Mouse (Mus musculus) adrenal gland, postnatal 4 days (tissue): ENCODE data around the gene Inava. TPM values are rescaled to one million over a fixed set of nuclear protein-coding genes. Genes with fewer than 3 reads are reported as not detected.

Experiments used
- DNase-seq, 2 experiments: peaks; one replicate each; pipeline ENCODE4 v3.0.0; 2021 to 2022; ENCODE audit warnings: low spot score in 2 of 2, mixed read lengths in 2 of 2
- long read RNA-seq, 2 experiments: library from polyadenylated mRNA; stranded (forward); transcript quantifications; one replicate each; pipeline ENCODE4 v2.0.0; 2021
- total RNA-seq, 2 experiments: library from RNA; stranded (reverse); gene quantifications; 2 replicates each; pipeline ENCODE4 v1.2.3; 2021

Gene Inava
- total RNA-seq: 1 to 10 TPM in 1 of 2 experiments, under 1 TPM in 1; 0.62 to 4.1 TPM
- long read RNA-seq, experiment 1: 0 reads
- long read RNA-seq, experiment 2, partial matches to known transcripts: 2 of 4 reads
- long read RNA-seq, experiment 2, other reads (novel, unspliced or antisense): 2 of 4 reads

DNA sequence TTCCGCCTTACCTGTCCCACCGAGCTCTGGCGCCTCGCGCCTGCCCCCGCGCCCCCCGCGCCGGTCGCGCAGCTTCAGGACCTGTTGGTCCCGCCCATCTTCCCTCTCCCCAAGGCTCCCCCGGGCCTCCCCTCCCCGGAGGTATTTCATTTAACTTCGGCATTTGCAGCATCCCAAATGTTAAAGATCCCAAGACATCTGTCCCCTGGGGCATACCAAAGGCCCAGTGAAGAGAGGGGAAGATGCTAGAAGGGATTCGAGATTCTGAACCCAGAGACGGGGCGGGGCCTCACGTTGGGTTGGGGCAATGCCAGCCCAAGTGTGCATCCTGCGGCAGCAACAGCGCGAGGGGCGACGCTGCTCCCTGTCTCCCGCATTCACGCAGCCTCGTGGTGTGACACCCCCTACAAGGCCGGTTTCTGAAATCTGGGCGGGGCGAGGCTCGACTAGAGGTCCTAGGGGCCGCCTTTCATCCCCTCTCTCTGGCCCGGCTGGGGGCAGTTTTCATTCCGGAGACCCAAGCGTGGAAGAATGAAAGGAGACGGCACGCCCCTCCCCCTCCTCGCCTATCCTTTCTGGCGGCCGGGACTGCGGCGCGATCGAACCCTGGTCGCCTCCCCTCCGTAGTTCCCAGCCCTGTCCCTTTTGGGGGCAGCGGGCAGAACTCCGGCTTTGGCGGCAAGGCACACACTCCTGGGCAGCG lies at the start of gene Inava:
Gene Inava, minus strand, starts transcription at position 373 of the 703 bp plus-strand sequence.
- DNase-seq: no peak

DNA sequence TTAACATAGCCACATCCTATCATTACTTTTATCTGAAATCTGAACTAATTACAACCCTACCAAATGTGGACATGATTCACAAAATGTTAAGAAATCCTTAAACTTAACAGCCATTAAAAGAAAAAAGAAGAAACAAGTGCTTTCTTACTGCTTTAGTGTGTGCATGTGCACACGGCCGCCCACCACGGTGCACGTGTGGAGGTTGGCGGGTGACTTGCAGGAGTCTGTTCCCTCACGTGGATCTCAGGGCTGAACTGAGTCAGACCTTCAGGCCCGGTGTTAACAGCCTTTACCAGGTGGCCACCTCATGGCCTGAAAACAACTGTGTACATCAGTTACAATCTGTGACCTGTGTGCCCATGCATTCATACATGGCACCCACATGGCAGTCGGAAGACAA lies 43.3 kb upstream of the Inava start:
- no peak for DNase-seq

DNA sequence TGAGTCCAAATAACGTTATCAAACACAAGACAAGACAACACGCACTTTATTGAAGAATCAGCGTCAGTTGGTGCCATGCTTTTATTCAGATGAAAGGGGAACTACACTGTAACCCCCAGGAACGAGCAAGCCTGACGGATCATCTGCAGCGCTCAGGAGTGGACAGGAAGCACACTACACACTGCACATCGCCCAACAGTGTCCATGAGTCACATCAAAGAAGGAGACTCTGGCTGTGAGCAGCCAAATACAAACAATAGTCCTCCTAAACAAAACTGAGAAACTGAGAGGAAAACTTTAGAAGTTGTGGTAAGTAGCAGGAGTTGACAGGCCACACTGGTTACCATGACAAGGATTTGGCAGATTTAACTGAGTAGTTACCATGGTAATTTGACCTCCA lies 34.2 kb upstream of the Inava start:
- DNase-seq: no peak

DNA sequence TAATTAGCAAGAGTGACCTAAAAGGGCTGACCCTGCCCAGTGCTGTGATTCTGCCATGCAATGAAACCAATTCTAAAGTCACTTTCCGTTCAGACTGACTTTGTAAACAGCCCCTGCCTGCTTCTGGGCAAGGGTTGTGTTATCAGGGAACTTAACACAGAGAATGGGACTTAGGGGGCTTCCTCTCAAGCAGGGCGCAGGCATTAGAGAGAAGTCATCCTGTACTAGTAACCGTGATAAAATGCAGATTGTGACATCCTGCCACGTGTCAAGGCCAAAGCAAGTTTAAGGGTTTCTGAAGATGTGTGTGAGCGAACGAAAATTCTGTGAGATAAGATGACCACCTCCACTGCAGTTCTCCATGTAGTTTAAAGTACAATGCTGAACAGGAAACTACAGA lies 32.1 kb upstream of the Inava start:
- DNase-seq: no peak

DNA sequence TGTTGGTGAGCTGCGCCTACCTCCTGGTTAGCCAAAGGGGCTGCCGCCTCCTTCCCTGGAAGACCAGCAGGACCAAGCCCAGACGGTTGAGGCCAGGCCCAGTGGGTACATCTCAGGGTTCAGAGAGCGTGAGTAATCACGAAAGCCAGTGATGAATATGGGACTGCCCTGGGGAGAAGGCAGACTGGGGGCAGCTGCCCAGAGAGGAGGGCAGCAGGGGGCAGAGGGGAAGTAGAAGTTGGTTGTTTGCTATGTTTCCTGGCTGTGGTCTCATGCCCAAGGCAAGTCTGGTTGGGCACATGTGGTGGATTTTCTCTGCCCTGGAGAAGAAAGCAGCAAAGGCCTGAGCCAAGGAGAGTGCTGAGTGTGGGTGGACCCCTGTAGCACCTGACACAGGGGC lies 29.3 kb upstream of the Inava start:
- DNase-seq: no peak

DNA sequence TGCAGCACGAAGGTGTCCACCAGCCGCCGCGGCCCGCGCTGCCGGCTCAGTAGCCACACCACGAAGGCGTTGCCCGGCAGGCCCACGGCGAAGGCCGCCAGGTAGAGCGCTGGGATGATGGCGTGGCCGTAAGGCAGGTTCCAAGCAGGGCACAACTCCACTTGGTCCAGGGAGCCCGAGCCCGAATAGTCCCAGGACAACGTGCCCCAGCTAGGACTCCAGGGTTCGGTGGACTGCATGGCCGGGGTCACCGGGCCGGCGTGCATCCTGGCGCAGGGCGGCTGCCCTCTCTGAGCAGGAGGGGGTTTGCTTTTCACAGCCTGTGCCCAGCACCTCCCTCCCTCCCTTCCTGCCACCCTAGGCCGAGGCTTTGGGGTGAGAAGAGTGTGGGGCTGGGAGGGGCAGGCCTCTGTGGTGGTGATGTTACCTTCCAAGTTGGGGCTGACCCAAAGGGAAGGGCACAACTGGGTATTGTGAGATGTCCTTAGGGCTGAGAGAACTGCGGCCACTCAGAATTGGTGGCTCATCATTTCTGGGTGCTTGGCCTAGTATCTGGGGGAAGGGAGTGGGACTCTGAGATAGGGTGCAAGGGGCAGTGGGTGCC lies 26.7 kb upstream of the Inava start, which contains the start of gene Gpr25:
Gene Gpr25, minus strand, starts transcription at position 239 of the 604 bp plus-strand sequence.
- no peak for DNase-seq

DNA sequence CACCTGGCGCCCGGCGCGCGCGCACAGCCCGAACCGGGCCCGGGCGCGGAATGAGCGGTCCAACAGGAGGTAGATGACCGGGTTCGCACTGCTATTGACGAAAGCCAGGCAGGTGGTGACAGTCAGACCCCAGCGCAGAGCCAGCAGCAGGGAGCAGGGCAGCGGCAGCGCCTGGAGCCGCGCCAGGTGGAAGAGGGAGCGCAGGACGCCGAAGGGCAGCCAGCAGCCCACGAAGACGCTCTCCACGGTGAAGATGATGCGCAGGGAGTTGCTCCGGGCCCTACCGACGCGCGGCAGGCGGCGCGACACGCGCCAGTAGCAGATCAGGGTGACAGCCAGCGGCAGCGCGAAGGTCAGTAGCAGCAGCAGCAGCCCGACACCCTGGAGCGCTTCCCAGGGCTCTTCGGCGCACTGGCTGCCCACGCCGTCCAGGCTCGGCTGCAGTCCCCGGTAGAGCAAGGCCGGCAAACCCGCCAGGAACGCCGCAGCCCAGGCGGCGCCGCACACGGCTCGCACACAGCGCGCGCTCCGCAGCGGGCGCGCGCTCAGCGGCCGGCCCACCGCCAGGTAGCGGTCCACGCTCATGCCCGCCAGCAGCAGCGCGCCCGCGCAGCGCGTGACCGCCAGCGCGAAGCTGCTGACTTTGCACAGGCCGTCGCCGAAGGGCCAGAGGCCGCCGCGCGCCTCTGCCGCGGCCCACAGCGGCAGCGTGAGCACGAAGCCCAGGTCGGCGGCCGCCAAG lies 26.0 kb upstream of the Inava start:
- peak in 1 of 2 experiments; percentile 13 for DNase-seq

DNA sequence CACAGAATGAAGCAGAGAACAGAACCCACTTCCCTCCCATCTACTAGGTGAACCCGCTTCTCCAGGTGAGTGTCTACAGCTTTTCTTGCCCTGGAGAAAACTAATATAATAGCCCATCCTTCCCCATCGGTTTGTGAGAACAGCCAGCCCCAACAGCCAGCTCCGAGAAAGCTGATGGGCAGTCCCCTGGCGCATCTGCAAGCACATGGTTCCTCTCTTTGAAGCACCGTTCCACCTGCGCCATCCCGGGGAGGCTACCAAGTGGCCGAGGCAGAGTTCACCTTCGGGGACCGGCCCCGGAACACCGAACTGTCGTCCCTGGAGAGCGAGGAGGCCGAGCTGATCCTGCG lies 25.5 kb upstream of the Inava start:
- no peak for DNase-seq

DNA sequence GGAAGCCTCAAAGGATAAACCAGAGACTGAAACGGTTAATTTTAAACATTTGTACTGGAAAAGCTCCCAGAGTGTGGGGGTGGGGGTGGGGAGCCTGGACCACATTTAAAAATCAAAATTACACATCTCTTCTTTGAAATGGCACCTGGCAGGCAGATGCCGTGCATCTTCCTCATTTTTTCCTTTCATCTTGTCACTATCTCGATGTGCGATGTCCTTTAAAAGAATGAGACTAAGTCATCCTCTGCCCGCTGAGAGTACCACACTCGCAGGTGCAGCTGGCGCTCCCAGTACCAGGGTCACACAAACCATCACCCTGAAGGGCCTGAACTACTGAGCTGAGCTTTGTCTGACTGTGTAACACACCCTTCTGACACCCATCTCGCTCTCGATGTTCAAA lies 24.4 kb upstream of the Inava start:
- no peak for DNase-seq

DNA sequence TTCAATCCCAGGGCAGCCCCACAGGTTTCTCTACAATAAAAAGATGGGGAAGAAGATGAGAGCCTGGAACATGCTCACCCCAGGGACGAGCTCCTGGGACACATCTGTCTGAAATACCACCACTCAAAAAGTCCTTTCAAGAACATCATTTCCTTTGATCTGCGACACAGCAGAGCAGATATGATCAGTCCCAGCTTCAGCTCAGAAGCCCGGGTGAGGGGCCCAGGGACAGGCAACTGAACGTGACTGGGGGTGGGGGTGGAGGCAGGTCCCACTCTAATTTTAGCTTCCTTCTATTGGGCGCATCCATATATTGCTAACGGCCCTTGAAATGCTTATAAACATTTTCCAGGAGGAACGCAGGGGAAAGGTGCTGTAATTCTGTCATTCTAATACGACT lies 21.6 kb upstream of the Inava start:
- no peak for DNase-seq

DNA sequence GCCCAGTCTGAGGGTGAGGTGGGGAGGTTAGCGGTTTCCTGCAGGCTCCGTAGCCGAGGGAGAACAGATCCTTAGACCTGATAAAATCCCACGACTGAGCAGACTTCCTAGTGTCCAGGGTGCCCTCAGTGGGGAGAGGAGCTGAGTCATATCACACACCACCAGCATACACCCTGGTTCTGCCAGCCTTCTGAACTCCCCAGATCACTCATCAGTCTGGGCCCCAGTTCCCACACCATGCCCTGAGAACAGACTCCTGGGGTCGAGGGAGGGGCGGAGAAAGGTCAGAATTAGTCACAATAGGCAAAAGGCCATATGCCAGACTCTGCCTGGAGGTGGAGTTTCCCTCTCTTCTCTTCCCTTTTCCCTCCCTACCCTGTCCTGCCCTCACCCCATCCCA lies 21.1 kb upstream of the Inava start:
- DNase-seq: no peak

DNA sequence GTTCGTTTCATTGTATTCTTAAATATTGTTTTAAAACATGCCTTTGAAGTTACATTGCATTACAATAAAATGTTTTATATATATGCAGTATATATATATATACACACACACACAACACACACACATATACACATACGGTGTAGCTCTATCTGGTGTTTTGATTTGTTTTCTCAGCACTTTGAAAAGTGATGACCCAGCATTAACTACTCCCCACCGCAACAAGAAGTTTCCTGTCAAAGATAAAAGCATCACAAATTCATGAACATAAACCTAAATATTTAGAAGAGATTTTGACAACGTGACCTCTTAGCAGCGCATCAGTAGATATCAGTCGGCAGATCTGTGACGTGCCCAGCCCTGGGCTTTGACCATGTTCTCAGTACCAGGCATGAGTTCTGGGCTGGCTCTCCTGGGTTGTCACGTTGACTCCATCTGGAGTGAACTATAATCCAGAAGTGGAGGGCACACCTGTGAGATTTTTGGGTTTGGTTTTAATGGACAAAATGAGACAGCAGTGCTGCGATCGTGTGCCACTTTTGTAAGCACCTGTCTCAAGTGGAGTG lies 20.5 kb upstream of the Inava start:
- DNase-seq: no peak

DNA sequence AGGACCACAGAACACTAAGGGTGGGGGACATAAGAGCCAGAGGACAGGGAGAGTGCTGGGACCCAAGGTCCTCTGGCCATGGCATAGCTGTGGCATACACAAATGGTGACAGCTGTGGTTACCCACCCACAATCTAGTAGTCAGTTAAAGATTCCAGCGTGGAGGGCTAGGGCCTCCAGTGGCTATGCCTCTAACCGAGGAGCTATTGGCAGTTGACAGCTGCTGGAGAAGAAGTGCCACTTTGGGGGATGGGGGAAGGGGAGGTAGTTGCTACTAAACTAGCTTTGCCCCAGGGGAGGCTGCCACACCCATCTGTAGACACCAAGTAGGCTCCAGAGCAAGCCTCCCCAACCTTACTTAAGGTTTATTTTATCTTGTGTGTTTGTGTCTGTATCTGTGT lies 19.4 kb upstream of the Inava start:
- no peak for DNase-seq

DNA sequence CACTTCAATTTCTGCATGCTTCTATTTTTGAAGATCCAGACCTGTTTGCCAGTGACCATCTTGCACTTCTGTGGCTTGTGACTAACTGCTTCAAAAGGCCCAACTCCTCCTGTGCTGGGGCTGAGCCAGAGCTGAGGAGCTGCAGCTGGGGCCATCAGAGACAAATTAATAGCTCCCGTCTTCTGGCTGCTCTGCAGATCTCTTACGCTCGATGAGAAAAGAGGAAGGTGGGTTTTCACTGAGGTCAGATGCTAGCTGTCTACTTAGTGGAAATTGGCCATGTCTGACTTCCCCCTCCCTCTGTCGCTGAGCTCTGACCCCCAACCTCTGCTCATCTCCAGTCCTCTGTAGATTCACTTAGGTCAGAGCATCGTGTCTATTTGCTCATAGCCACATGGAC lies 15.6 kb upstream of the Inava start:
- no peak for DNase-seq

DNA sequence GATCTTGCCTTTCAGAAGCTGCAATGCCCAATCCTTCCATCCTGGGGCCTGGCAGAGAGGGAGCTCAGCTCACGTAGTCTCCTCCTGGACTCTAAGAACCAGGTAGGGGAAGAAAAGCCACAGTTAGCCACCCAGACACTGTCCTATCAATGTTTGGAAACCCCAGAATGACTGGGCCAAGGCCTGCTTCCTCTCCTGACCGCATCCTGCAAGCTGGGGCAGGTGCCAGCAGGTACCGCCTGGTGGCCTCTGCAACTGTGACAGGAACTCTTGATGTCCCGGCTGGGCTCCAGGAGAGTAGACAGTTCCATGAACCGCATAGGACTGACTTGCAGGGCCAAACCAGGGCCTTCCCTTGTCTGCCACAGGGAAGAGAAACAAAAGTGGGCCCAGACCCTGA lies 13.3 kb upstream of the Inava start:
- no peak for DNase-seq

DNA sequence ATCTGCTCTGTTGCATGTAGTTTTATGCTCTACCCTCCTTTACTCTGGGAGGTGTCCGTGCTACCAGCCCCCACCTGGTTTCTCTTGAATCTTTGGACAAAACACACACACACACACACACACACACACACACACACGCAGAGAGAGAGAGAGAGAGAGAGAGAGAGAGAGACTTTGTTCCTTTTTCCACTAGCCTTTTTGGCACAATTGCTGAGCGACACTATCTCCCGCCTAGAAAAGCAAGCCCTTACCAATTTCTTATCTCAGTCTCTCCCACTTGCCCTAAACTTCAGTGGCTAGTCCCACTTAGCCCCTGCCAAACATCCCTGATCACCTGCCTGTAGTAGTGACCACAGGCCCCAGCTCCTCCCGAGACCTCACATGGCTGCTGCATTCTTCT lies 10.4 kb upstream of the Inava start:
- DNase-seq: no peak

DNA sequence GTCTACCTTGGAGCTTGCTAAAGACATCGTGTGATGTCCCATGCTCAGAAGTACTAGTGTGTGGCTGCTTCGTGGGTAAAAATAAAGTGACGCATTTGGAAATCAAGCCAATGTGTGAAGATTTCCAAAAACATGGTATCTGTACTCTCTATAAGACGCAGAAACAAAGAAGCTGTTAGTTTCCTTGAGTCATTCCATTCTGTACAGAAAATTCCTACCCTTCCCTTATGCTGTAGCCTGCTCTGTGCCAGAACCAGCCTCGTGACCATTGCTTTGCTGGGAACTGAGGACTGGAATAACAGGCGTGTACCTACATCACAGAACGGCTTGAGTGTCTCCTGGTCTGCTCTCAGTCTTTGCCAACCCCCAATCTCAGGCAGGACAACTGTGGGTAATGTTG lies 7.7 kb upstream of the Inava start:
- DNase-seq: no peak

DNA sequence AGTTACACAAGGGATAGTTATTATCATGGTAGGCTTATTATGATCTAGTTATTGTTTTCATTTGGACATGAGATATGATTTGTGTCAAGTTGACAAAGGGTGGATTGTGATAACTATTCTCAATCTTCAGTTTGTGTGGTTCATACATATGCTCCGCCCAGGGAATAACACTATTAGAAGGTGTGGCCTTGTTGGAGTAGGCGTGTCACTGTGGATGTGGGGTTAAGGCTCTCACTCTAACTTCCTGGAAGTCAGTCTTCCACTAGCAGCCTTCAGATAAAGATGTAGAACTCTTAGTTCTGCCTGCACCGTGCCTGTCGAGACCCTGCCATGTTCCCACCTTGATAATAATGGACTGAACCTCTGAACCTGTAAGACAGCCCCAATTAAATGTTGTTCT lies 4.4 kb upstream of the Inava start:
- DNase-seq: no peak

DNA sequence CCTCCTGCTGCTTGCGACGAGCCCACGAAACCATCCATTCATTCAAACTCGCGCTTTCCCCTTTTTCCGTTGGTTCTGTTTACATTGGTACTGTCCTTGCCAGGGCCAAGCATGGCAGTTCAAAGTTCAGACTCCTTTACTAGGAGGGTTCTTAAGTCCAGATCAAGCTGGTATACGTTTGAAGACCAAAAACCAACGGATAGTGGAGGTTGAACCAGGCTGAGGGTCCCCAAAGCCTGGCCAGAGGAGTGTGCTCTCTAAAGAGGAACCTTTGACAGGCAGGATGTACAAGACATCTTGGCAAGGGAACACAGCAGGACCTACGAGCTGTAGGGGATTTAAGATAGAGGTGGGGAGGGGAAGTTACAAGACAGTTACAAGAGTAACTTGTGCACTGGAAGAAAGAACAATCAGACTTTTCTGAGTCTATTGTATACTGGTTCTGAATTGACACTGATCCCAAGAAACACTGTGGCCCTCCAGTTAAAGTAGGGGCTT lies 580 bp upstream of the Inava start:
- no peak for DNase-seq

DNA sequence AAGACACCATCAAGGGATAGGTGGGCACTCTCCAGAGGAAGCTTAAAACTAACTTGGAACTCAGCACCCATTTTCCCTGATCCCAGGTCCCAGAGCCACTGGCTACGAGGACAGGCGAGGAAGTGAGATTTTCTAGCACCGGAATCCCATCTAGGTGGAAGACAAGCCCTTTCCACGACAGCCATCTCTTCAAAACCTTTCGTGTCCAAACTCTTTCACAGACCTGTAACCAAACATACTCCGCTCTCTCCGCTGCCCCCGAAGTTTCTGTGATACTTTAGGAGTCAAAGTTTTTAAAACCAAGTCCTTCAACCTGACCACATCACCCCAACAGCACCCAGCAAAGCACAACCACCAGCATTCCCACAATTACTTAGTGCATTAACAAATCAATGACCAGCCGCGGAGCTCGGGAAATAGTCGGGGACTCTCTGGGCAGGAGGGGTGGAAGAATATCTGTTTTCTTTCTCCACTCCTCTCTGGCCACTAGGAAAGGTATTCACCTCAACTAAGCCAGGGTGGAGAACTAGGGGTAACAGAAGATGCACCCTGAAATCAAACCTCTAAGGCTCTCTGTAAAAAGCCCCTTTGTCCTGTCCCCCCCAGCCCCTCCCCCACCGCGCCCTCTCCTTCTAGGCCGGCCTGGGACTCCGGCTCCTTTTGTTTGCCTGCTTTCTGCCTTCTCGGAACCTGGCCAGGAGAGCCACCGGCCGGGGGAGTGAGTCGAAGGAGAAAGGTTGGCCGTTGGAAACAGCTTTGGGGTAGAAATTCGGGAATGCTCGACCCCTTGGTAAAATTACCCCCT lies 876 bp downstream of the Inava start:
- no peak for DNase-seq
